Mouse (Mus musculus) neural tube, embryonic 14.5 days (tissue): ENCODE data around the gene Hes7. TPM values are rescaled to one million over a fixed set of nuclear protein-coding genes. Genes with fewer than 3 reads are reported as not detected.

ENCODE experiments used
- ATAC-seq: fragments of 200-750 bp; cut with Nextera tagmentation; 2 replicates; pipeline ENCODE4 v1.8.0; 2017; ENCODE audit warnings: low read depth, mild to moderate bottlenecking, moderate TSS enrichment, moderate library complexity
- H3K27ac ChIP-seq: fragments of 300-500 bp; sonication (generic); 2 replicates; pipeline ENCODE4 v1.5.1; 2014; ENCODE audit warnings: low read depth, mild to moderate bottlenecking, control low read depth, low read length, moderate library complexity, mixed read lengths
- H3K27me3 ChIP-seq: fragments of 300-500 bp; sonication (generic); 2 replicates; pipeline ENCODE4 v1.6.1; 2014; ENCODE audit warnings: low read length; ENCODE audit not compliant: control insufficient read depth, insufficient read depth
- H3K36me3 ChIP-seq: fragments of 300-500 bp; sonication (generic); 2 replicates; pipeline ENCODE4 v1.6.1; 2014; ENCODE audit warnings: low read length, mixed read lengths; ENCODE audit not compliant: control insufficient read depth, insufficient read depth
- H3K4me1 ChIP-seq: fragments of 300-500 bp; sonication (generic); 2 replicates; pipeline ENCODE4 v1.6.1; 2014; ENCODE audit warnings: low read length; ENCODE audit not compliant: control insufficient read depth, insufficient read depth
- H3K4me2 ChIP-seq: fragments of 300-500 bp; sonication (generic); 2 replicates; pipeline ENCODE4 v1.6.1; 2014; ENCODE audit warnings: mild to moderate bottlenecking, low read depth, low read length, control low read depth
- H3K4me3 ChIP-seq: fragments of 300-500 bp; sonication (generic); 2 replicates; pipeline ENCODE4 v1.5.1; 2014; ENCODE audit warnings: low read depth, low read length, control low read depth, mixed read lengths
- H3K9ac ChIP-seq: fragments of 300-500 bp; sonication (generic); replicated peaks from 2 replicates; pipeline ENCODE4 v1.6.1; 2014; ENCODE audit warnings: low read depth, mild to moderate bottlenecking, control low read depth, low read length, mixed read lengths
- H3K9me3 ChIP-seq: fragments of 300-500 bp; sonication (generic); 2 replicates; pipeline ENCODE4 v1.6.1; 2016; ENCODE audit warnings: low read length; ENCODE audit not compliant: control insufficient read depth
- WGBS: fragments of 180-500 bp; shearing (Covaris S2); extraction: QIAGEN DNeasy Blood & Tissue Kit; methylation state at CpG from one replicate; pipeline ENCODE4 v1.1.7; 2014; 5-methylcytosine and 5-hydroxymethylcytosine counted together
- polyA plus RNA-seq: library from polyadenylated mRNA; unstranded; fragments of >200 nt; fragmentation: Nextera tagmentation; extraction: Ambion mirVana; gene quantifications from 2 replicates; pipeline ENCODE4 v1.2.1, GENCODE M21; 2014

Hes7 gene
- polyA plus RNA-seq, 1 experiment from 2014 or later = 0.52 TPM

DNA sequence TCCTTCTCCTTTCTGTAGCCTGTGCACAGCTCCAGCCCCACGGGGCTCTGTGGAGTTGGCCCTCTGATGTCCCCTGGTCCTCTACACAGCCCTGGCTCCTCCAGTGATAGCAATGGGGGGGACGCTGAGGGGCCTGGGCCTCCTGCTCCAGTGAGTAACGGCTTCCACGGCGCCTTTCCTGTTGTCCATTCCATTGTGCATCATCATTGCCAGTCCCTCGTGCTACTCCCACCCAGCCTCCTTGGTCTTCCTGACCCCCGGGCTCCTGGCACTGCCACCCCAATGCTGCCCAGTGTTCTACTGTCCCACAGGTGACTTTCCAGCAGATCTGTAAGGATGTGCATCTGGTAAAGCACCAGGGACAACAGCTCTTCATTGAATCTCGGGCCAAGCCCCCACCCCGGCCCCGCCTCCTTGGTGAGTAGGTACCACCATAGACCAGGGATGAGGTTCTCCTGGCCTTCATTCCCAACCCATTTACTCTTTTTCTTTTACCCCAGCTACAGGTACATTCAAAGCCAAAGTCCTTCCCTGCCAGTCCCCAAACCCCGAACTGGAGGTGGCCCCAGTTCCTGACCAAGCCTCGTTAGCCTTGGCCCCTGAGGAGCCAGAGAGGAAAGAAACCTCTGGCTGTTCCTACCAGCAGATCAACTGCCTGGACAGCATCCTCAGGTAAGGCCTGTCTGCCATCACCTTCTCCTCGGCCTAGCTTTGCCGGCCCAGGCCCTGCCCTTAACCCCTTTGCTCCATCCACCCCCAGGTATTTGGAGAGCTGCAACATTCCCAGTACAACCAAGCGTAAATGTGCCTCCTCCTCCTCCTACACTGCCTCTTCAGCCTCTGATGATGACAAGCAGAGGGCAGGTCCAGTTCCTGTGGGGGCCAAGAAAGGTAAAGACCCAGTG, 16.4 kb upstream of the Hes7 start:
- H3K4me3 ChIP-seq = no peak overlapping the region
- no peaks in the 10 kb centered on the region for H3K9me3 ChIP-seq
- H3K27me3 ChIP-seq = no peaks in the 10 kb centered on the region
- peaks cover 63% of the 10 kb centered on the region for H3K36me3 ChIP-seq
- no peak overlapping the region for H3K9ac ChIP-seq
- peaks cover 7% of the 10 kb centered on the region for H3K4me1 ChIP-seq
- 91% methylated on average over 15 of the region's 15 CpGs for WGBS
- H3K27ac ChIP-seq = no peak overlapping the region
- no peak overlapping the region for H3K4me2 ChIP-seq
- no peak for ATAC-seq

DNA sequence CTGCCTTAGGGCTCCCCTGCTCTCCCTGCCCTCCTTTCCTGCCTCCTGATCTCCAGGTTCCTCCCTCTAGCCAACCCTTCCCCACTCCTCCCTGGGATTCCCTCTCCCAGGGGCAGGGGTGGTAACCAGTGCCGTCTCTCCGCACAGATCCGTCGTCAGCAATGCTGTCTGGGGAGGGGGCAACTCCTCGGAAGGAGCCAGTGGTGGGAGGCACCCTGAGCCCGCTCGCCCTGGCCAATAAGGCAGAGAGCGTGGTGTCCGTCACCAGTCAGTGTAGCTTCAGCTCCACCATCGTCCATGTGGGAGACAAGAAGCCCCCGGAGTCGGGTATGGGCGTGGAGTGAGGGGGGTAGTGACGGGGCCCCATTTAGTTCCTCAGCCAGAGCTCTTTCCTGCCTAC, 15.7 kb upstream of the Hes7 start:
- peaks cover 70% of the 10 kb centered on the region for H3K36me3 ChIP-seq
- H3K9me3 ChIP-seq = no peaks in the 10 kb centered on the region
- H3K9ac ChIP-seq = no peak overlapping the region
- H3K4me3 ChIP-seq = no peak overlapping the region
- peaks cover 7% of the 10 kb centered on the region for H3K4me1 ChIP-seq
- H3K4me2 ChIP-seq = no peak overlapping the region
- ATAC-seq = no peak
- WGBS = 95% methylated on average over 14 of the region's 14 CpGs
- no peaks in the 10 kb centered on the region for H3K27me3 ChIP-seq
- H3K27ac ChIP-seq = no peak overlapping the region

DNA sequence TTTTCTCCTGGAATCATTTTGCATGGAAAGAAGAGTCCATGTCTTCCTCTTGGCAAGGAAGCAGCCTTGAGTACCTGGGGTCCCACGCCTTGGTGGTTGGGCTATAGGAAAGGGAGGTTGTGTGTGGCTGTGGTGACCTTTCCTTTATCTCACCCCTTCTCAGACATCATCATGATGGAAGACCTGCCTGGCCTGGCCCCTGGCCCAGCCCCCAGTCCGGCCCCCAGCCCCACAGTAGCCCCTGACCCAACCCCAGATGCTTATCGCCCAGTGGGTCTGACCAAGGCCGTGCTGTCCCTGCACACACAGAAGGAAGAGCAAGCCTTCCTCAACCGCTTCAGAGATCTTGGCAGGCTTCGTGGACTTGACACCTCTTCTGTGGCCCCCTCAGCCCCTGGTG, 15.0 kb upstream of the Hes7 start:
- no peaks in the 10 kb centered on the region for H3K27me3 ChIP-seq
- peaks cover 71% of the 10 kb centered on the region for H3K36me3 ChIP-seq
- ATAC-seq = no peak
- no peak overlapping the region for H3K27ac ChIP-seq
- H3K4me2 ChIP-seq = no peak overlapping the region
- H3K9me3 ChIP-seq = no peaks in the 10 kb centered on the region
- H3K9ac ChIP-seq = no peak overlapping the region
- peaks cover 4% of the 10 kb centered on the region for H3K4me1 ChIP-seq
- 93% methylated on average over 6 of the region's 6 CpGs for WGBS
- H3K4me3 ChIP-seq = no peak overlapping the region

DNA sequence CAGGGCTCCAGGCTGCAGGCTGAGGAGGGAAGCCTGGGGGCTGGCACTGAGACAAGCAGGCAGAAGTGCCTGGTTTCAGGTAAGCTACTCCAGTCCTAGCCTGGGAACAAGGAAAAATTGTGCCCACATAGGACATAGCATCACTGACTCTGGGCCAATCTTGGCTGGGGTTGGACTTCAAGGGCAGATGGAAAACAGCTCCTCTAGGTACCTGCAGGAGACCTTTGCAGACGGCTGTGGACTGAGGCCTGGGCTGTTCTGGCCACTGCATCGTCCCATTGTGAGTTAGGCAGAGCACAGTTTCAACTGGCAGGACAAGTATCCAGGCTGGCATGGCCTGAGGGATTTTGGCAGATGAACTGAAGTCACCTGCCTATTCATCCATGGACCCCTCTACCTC, 14.4 kb upstream of the Hes7 start:
- Histone ChIP-seq H3K4me2 (no peak overlapping the region), H3K27me3 (no peaks in the 10 kb centered on the region), H3K4me3 (no peak overlapping the region), H3K36me3 (peaks cover 69% of the 10 kb centered on the region), H3K9ac (no peak overlapping the region), H3K27ac (no peak overlapping the region), H3K4me1 (no peaks in the 10 kb centered on the region), H3K9me3 (no peaks in the 10 kb centered on the region)
- WGBS = 89% methylated on average over 2 of the region's 2 CpGs
- no peak for ATAC-seq

DNA sequence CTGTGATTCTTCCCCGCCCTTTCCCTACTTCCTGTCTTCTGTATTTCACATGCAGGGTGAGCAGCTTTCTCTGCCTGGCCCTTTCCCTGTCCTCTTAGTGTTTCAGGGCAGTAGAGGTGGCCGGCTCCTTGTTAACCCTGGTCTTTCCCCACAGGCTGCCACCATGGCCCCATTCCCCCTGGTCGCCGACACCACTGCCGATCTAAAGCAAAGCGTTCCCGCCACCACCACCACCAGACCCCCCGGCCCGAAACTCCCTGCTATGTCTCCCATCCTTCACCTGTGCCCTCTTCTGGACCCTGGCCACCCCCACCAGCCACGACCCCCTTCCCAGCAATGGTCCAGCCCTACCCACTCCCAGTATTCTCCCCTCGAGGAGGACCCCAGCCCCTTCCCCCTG, 13.9 kb upstream of the Hes7 start:
- Histone ChIP-seq H3K4me3 (no peak overlapping the region), H3K9me3 (no peaks in the 10 kb centered on the region), H3K4me1 (no peaks in the 10 kb centered on the region), H3K27me3 (no peaks in the 10 kb centered on the region), H3K36me3 (peaks cover 64% of the 10 kb centered on the region), H3K9ac (no peak overlapping the region), H3K27ac (no peak overlapping the region), H3K4me2 (no peak overlapping the region)
- no peak for ATAC-seq
- WGBS = 92% methylated on average over 11 of the region's 11 CpGs

DNA sequence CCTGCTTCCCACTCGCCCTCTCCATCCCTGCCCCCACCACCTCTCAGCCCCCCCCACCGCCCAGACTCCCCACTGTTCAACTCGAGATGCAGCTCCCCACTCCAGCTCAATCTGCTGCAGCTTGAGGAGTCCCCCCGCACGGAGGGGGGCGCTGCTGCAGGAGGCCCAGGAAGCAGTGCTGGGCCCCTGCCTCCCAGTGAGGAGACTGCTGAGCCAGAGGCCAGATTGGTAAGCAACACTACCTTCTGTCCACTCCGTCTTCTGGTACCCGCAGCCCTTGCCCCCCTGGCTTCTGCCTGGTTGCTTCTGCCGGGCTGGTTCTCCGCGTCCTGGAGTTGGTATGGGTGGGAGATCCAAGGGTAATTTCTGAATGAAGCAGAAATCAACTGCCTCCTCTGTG, 13.4 kb upstream of the Hes7 start:
- H3K27ac ChIP-seq = no peak overlapping the region
- H3K9ac ChIP-seq = no peak overlapping the region
- no peaks in the 10 kb centered on the region for H3K9me3 ChIP-seq
- H3K4me2 ChIP-seq = no peak overlapping the region
- H3K36me3 ChIP-seq = peaks cover 61% of the 10 kb centered on the region
- no peaks in the 10 kb centered on the region for H3K27me3 ChIP-seq
- no peaks in the 10 kb centered on the region for H3K4me1 ChIP-seq
- no peak for ATAC-seq
- no peak overlapping the region for H3K4me3 ChIP-seq
- 88% methylated on average over 11 of the region's 11 CpGs for WGBS

DNA sequence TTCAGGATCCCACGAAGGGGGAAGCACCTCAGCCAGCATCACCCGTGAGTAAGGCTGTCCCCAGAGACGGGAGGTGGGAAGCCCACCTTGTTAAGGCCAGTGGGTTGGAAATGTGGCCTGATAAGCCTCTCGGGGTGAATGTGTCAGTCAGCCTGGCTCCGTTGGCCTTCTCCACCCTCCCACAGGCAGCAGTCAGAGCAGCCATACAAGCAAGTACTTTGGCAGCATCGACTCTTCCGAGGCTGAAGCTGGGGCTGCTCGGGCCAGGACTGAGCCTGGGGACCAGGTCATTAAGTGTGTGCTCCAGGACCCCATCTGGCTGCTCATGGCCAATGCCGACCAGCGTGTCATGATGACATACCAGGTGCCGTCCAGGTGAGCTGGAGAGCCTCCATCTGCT, 12.5 kb upstream of the Hes7 start:
- Histone ChIP-seq H3K27me3 (no peaks in the 10 kb centered on the region), H3K4me3 (no peak overlapping the region), H3K36me3 (peaks cover 54% of the 10 kb centered on the region), H3K4me2 (no peak overlapping the region), H3K9me3 (no peaks in the 10 kb centered on the region), H3K9ac (no peak overlapping the region), H3K4me1 (no peaks in the 10 kb centered on the region), H3K27ac (no peak overlapping the region)
- over 99% methylated on average over 11 of the region's 11 CpGs for WGBS
- ATAC-seq = no peak

DNA sequence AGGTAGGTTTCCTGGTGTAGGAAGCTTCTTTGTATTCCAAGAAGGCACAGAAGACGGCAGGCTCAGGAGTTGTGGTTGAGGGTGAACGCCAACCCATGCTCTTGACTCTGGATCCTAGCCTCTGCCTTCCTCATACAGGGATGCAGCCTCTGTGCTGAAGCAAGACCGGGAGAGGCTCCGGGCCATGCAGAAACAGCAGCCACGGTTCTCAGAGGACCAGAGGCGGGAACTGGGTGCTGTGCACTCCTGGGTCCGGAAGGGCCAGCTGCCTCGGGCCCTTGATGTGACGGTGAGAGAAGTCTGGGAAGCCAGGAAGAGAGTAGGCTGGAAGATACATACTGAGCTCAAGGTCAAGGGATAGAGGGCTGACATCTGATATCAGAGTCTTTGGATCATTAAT, 12.0 kb upstream of the Hes7 start:
- H3K36me3 ChIP-seq = peaks cover 49% of the 10 kb centered on the region
- H3K4me2 ChIP-seq = no peak overlapping the region
- no peaks in the 10 kb centered on the region for H3K4me1 ChIP-seq
- no peak overlapping the region for H3K27ac ChIP-seq
- no peaks in the 10 kb centered on the region for H3K9me3 ChIP-seq
- WGBS = 94% methylated on average over 9 of the region's 9 CpGs
- no peak overlapping the region for H3K9ac ChIP-seq
- no peaks in the 10 kb centered on the region for H3K27me3 ChIP-seq
- ATAC-seq = no peak
- H3K4me3 ChIP-seq = no peak overlapping the region

DNA sequence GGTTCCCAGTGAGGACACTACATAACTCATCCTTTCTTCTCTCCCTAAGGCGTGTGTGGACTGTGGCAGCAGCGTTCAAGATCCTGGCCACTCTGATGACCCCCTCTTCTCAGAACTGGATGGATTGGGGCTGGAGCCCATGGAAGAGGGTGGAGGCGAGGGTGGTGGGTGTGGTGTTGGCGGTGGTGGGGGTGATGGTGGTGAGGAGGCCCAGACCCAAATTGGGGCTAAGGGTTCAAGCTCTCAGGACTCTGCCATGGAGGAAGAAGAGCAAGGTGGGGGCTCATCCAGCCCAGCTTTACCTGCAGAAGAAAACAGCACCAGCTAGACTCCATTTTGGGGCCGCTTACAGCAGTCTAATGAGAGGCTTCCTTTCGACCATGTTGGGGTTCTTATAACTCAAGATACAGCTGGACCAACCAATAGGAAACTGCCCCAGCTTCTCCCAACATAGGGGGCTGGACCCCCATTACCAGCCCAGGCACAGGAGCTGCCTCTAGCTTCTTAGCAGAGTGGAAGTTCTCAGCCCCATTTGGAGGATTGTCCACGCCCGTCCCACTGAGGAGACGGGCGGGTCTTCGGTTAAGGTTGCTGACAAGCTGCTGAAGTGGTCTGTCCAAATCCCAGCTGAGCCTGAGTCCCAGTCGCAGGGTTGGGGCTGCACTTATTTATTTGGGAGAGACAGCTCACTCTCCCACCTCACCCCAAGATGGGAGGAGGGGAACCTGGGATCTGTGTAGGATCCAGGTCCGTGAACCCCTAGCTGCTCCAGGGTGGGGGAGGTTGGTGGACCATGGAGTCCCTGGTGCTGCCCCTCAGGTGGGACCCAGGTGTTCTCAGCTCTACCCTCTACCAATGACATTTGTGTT, 10.9 kb upstream of the Hes7 start:
- Histone ChIP-seq H3K4me1 (no peaks in the 10 kb centered on the region), H3K4me3 (no peak overlapping the region), H3K9ac (no peak overlapping the region), H3K4me2 (no peak overlapping the region), H3K27me3 (no peaks in the 10 kb centered on the region), H3K36me3 (peaks cover 39% of the 10 kb centered on the region), H3K27ac (no peak overlapping the region), H3K9me3 (no peaks in the 10 kb centered on the region)
- whole genome bisulfite sequencing = 86% methylated on average over 13 of the region's 13 CpGs
- peak; percentile 50 for ATAC-seq
